Mouse (Mus musculus) heart, adult 2 months (tissue): ENCODE data around the gene Fam129c. TPM values are rescaled to one million over a fixed set of nuclear protein-coding genes. Genes with fewer than 3 reads are reported as not detected.

Experiments used
- DNase-seq, 2 experiments: peaks; one replicate each; pipeline ENCODE4 v3.0.0; 2021
- H3K27ac ChIP-seq: fragments of 200-600 bp; 2 replicates; pipeline ENCODE4 v1.8.1; 2022
- H3K27me3 ChIP-seq: fragments of 200-500 bp; 2 replicates; pipeline ENCODE4 v1.6.1; 2012; ENCODE audit warnings: mild to moderate bottlenecking, low read length, inconsistent platforms, mixed read lengths; ENCODE audit not compliant: control insufficient read depth, insufficient read depth
- H3K36me3 ChIP-seq: fragments of 200-500 bp; 2 replicates; pipeline ENCODE4 v1.6.1; 2012; ENCODE audit warnings: low read length, inconsistent platforms; ENCODE audit not compliant: control insufficient read depth, insufficient read depth
- H3K4me1 ChIP-seq: fragments of 200-500 bp; 2 replicates; pipeline ENCODE4 v1.6.1; 2011; ENCODE audit warnings: low read length; ENCODE audit not compliant: control insufficient read depth, insufficient read depth
- H3K4me3 ChIP-seq: fragments of 200-600 bp; 2 replicates; pipeline ENCODE4 v1.8.1; 2022
- H3K79me2 ChIP-seq: fragments of 200-500 bp; replicated peaks from 2 replicates; pipeline ENCODE4 v1.6.1; 2012; ENCODE audit warnings: mild to moderate bottlenecking, inconsistent platforms, low read length, moderate library complexity, mixed read lengths; ENCODE audit not compliant: control insufficient read depth, insufficient read depth
- H3K9ac ChIP-seq: fragments of 200-500 bp; 2 replicates; pipeline ENCODE4 v1.6.1; 2012; ENCODE audit warnings: low read depth, mild to moderate bottlenecking, control low read depth, inconsistent platforms, low read length, mixed read lengths
- CTCF ChIP-seq: fragments of 200-600 bp; IDR thresholded peaks from 2 replicates; pipeline ENCODE4 v1.8.1; 2022; ENCODE audit warnings: antibody characterized with exemption, mild to moderate bottlenecking, moderate library complexity
- EP300 ChIP-seq: fragments of 200-500 bp; IDR thresholded peaks from 2 replicates; pipeline ENCODE4 v1.6.1; 2011; ENCODE audit warnings: low read depth, low read length, control low read depth; ENCODE audit not compliant: insufficient read depth
- POLR2A ChIP-seq: fragments of 200-500 bp; IDR thresholded peaks from 2 replicates; pipeline ENCODE4 v1.6.1; 2011; ENCODE audit warnings: mild to moderate bottlenecking, low read depth, low read length, control low read depth; ENCODE audit not compliant: insufficient read depth
- WGBS: fragments of 180-500 bp; shearing (Covaris S2); methylation state at CpG from one replicate; pipeline ENCODE4 v1.1.7; 2018; 5-methylcytosine and 5-hydroxymethylcytosine counted together
- intact Hi-C: fragments of 180-260 bp; cut with DNase I; formaldehyde crosslinking; loops from one replicate; pipeline ENCODE4 v1.15.1; 2025
- polyA plus RNA-seq: library from polyadenylated mRNA; depleted of rRNA; stranded (reverse); fragments of >200 nt; gene quantifications from 2 replicates; pipeline ENCODE4 v1.2.3, GENCODE M21; 2012
- total RNA-seq, 2 experiments: library from RNA; stranded (reverse); gene quantifications; 2 replicates each; pipeline ENCODE4 v1.2.3; 2021

Fam129c gene
- total and polyA plus RNA-seq, 3 experiments: 0.78 to 1.7 (median 0.82) TPM

- H3K36me3 ChIP-seq: no peaks in the 10 kb centered on the region
- H3K4me1 ChIP-seq: peaks cover 4% of the 10 kb centered on the region
- intact Hi-C loops: no loop called here
- H3K27ac ChIP-seq: peak overlapping the region; percentile 96
- H3K79me2 ChIP-seq: no peaks in the 10 kb centered on the region; the same call in 1 of the 2 replicates
- WGBS: 2% methylated on average over 41 of the region's 41 CpGs
- H3K4me3 ChIP-seq: peak overlapping the region; percentile 64
- DNase-seq: peak in 1 of 2 experiments; percentile 90
- no peaks in the 10 kb centered on the region for H3K27me3 ChIP-seq
- H3K9ac ChIP-seq: peak overlapping the region; percentile 62
- TF ChIP-seq EP300 (0 out of 2 replicates have a peak, but pooled peaks have one; percentile 22), CTCF (no peak), POLR2A (no peak)
Measured at GRCm38 (mm10) chr8:71570291-71570954, 27.0 kb upstream of the Fam129c start.

- intact Hi-C loops: no loop called here
- 64% methylated on average over 2 of the region's 2 CpGs for WGBS
Measured at GRCm38 (mm10) chr8:71572077-71572476, 25.4 kb upstream of the Fam129c start.

GRCm38 (mm10) chr8:71572847-71573633, 24.4 kb upstream of the Fam129c start:
- Histone ChIP-seq H3K36me3 (no peaks in the 10 kb centered on the region), H3K27ac (peak overlapping the region; percentile 60), H3K27me3 (no peaks in the 10 kb centered on the region), H3K4me3 (no peak overlapping the region), H3K9ac (no peak overlapping the region), H3K79me2 (no peaks in the 10 kb centered on the region; the same call in 1 of the 2 replicates), H3K4me1 (peaks cover 2% of the 10 kb centered on the region)
- TF ChIP-seq POLR2A: no peak
- TF ChIP-seq CTCF: no peak
- no peak for TF ChIP-seq EP300
- DNase-seq: peak; percentile 75 to 85
- intact Hi-C loops: no loop called here
- 41% methylated on average over 9 of the region's 9 CpGs for WGBS

More at GRCm38 (mm10) chr8:71572077-71572476, 25.4 kb upstream of the Fam129c start:
- peaks cover 4% of the 10 kb centered on the region for H3K4me1 ChIP-seq
- no peaks in the 10 kb centered on the region for H3K36me3 ChIP-seq
- no peak overlapping the region for H3K4me3 ChIP-seq
- no peak overlapping the region for H3K9ac ChIP-seq
- no peak for DNase-seq
- H3K27ac ChIP-seq: peak overlapping the region; percentile 48
- TF ChIP-seq EP300 (no peak), CTCF (peak; percentile 30), POLR2A (no peak)
- H3K27me3 ChIP-seq: no peaks in the 10 kb centered on the region
- H3K79me2 ChIP-seq: no peaks in the 10 kb centered on the region; the same call in 1 of the 2 replicates

GRCm38 (mm10) chr8:71574426-71574825, 23.0 kb upstream of the Fam129c start:
- no peak for DNase-seq
- 51% methylated on average over 7 of the region's 7 CpGs for WGBS

GRCm38 (mm10) chr8:71575020-71575419, 22.4 kb upstream of the Fam129c start:
- WGBS: 28% methylated on average over 1 of the region's 1 CpGs
- Histone ChIP-seq H3K4me1 (peaks cover 2% of the 10 kb centered on the region), H3K27me3 (no peaks in the 10 kb centered on the region), H3K9ac (no peak overlapping the region), H3K36me3 (no peaks in the 10 kb centered on the region), H3K27ac (peak overlapping the region; percentile 72), H3K79me2 (no peaks in the 10 kb centered on the region; the same call in 1 of the 2 replicates), H3K4me3 (no peak overlapping the region)
- intact Hi-C loops: no loop called here
- TF ChIP-seq POLR2A (no peak), EP300 (no peak), CTCF (no peak)
- no peak for DNase-seq

More at GRCm38 (mm10) chr8:71574426-71574825, 23.0 kb upstream of the Fam129c start:
- Histone ChIP-seq H3K9ac (no peak overlapping the region), H3K27me3 (no peaks in the 10 kb centered on the region), H3K79me2 (no peaks in the 10 kb centered on the region; the same call in 1 of the 2 replicates), H3K4me1 (peaks cover 2% of the 10 kb centered on the region), H3K36me3 (no peaks in the 10 kb centered on the region), H3K4me3 (no peak overlapping the region), H3K27ac (peak overlapping the region; percentile 72)
- TF ChIP-seq CTCF (no peak), POLR2A (no peak), EP300 (no peak)
- intact Hi-C loops: no loop called here

- Histone ChIP-seq H3K36me3 (no peaks in the 10 kb centered on the region), H3K79me2 (no peaks in the 10 kb centered on the region), H3K27ac (no peak overlapping the region), H3K4me3 (no peak overlapping the region), H3K4me1 (peaks cover 2% of the 10 kb centered on the region), H3K27me3 (no peaks in the 10 kb centered on the region), H3K9ac (no peak overlapping the region)
- TF ChIP-seq CTCF: no peak
- no peak for TF ChIP-seq EP300
- TF ChIP-seq POLR2A: no peak
- WGBS: 32% methylated on average over 4 of the region's 4 CpGs
- intact Hi-C loops: no loop called here
- DNase-seq: no peak
Measured at GRCm38 (mm10) chr8:71577856-71578387, 19.5 kb upstream of the Fam129c start.
